Mouse (Mus musculus) heart, embryonic 11.5 days (tissue): ENCODE results near the gene Repin1. TPM values are rescaled to one million over a fixed set of nuclear protein-coding genes. Genes with fewer than 3 reads are reported as not detected.

Source experiments
- ATAC-seq: fragments of 200-750 bp; cut with Nextera tagmentation; replicated peaks from 2 replicates; pipeline ENCODE4 v1.8.0; 2017; ENCODE audit warnings: moderate library complexity; ENCODE audit not compliant: insufficient number of reproducible peaks, low FRiP score, low TSS enrichment
- H3K27ac ChIP-seq: fragments of 300-500 bp; sonication (generic); 2 replicates; pipeline ENCODE4 v1.5.1; 2014; ENCODE audit warnings: mild to moderate bottlenecking, low read depth, low read length
- H3K27me3 ChIP-seq: fragments of 300-500 bp; sonication (generic); 2 replicates; pipeline ENCODE4 v1.6.1; 2014; ENCODE audit warnings: mild to moderate bottlenecking, low read length, mixed read lengths; ENCODE audit not compliant: control insufficient read depth, insufficient read depth
- H3K36me3 ChIP-seq: fragments of 300-500 bp; sonication (generic); 2 replicates; pipeline ENCODE4 v1.6.1; 2014; ENCODE audit warnings: mild to moderate bottlenecking, low read length, moderate library complexity, mixed read lengths; ENCODE audit not compliant: control insufficient read depth, insufficient read depth
- H3K4me1 ChIP-seq: fragments of 300-500 bp; sonication (generic); 2 replicates; pipeline ENCODE4 v1.6.1; 2014; ENCODE audit warnings: low read length; ENCODE audit not compliant: control insufficient read depth, insufficient read depth
- H3K4me2 ChIP-seq: fragments of 300-500 bp; sonication (generic); 2 replicates; pipeline ENCODE4 v1.6.1; 2014; ENCODE audit warnings: mild to moderate bottlenecking, moderate library complexity
- H3K4me3 ChIP-seq: fragments of 300-500 bp; sonication (generic); 2 replicates; pipeline ENCODE4 v1.5.1; 2014; ENCODE audit warnings: low read depth, low read length
- H3K9ac ChIP-seq: fragments of 300-500 bp; sonication (generic); 2 replicates; pipeline ENCODE4 v1.6.1; 2014; ENCODE audit warnings: mild to moderate bottlenecking, low read depth, low read length, moderate library complexity
- H3K9me3 ChIP-seq: fragments of 300-500 bp; sonication (generic); replicated peaks from 2 replicates; pipeline ENCODE4 v1.6.1; 2016; ENCODE audit warnings: low read length; ENCODE audit not compliant: control insufficient read depth
- WGBS: fragments of 180-500 bp; shearing (Covaris S2); extraction: QIAGEN DNeasy Blood & Tissue Kit; methylation state at CpG from one replicate; pipeline ENCODE4 v1.1.7; 2014; ENCODE audit not compliant: insufficient replicate concordance; 5-methylcytosine and 5-hydroxymethylcytosine counted together
- polyA plus RNA-seq: library from polyadenylated mRNA; unstranded; fragments of >200 nt; fragmentation: Nextera tagmentation; extraction: Ambion mirVana; gene quantifications from 2 replicates; pipeline ENCODE4 v1.2.1, GENCODE M21; 2014

The Repin1 gene
- polyA plus RNA-seq = 22.0 and 26.5 TPM in 2 replicates

DNA sequence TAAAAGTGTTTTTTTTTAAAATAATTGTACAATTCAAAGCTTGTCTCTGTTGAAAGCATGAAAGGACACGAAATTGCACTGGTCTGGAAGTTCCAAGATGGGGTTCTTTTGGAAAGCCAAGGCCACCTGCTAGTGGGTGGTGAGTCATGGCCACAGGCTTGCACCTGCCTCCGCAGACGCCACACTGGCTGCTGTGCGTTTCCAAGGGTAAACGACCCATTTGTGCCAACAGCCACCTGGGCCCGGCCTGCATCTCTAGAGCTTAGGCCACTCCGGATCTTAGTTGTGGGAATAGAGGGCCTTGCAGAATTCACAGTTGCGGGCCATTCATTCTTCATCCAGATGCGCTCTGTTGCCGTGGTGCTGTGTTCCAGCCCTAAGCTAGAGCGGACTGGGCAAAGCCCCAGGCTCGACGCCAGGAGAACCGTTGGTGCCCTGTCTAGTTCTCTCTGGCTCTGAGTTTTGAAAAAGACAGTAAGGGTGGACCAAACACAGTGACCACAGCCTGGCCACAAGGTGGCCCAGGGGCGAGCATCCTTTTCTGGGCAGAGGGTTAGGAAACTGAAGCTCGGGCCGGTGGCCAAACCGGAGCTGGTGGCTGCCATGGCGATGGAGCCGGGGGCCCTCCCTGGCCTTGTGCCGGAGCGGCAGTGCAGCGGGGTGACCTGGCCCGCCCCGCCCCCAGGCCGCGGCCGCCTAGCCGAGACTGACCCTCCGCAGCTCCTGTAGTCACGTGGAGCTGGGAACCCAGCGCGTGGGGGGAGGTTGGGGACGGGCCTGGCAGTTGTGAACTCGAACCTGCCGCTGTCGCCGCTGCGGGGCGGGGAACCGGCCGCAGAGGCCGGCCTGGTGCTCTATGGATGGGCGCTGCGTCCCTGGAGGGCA is at the start of gene Repin1, which contains the start of gene Gm44965:
Repin1 (plus strand) TSS at position 726 of the 885 bp plus-strand sequence.
Gm44965 (plus strand) TSS at position 784 of the 885 bp plus-strand sequence.
- H3K9me3 ChIP-seq = peaks cover 23% of the 10 kb centered on the region
- peaks cover 28% of the 10 kb centered on the region for H3K36me3 ChIP-seq
- peak within 1 kb of the TSS; percentile 70 for H3K4me2 ChIP-seq
- peak within 1 kb of the TSS; percentile 89 for H3K4me3 ChIP-seq
- peak within 1 kb of the TSS; percentile 96 for H3K9ac ChIP-seq
- H3K27me3 ChIP-seq = no peaks in the 10 kb centered on the region
- ATAC-seq = peak; percentile 88
- H3K27ac ChIP-seq = peak within 1 kb of the TSS; percentile 92
- WGBS = 8% methylated on average over 45 of the region's 45 CpGs
- peaks cover 16% of the 10 kb centered on the region for H3K4me1 ChIP-seq

DNA sequence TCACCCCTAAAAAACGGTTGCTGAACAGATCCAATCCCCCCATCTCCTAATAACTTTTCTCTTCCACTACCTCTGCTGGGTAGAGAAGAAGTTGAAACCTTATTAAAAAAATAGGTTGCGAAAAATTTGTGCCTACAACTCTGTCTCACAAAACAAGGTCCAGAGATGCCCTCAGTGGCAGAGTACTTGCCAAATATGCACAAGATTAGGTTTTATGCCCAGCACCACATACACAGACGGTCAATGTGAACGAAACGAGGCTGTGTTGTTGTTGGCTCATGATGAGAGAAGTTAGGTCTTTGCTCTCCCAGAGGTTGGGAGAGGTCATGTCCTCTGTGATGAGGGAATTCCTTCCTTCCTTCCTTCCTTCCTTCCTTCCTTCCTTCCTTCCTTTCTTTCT is 48.4 kb upstream of the Repin1 start:
- 67% methylated on average over 5 of the region's 5 CpGs for WGBS
- Histone ChIP-seq H3K4me3 (no peak overlapping the region), H3K9me3 (no peaks in the 10 kb centered on the region), H3K9ac (no peak overlapping the region), H3K4me1 (no peaks in the 10 kb centered on the region), H3K27ac (no peak overlapping the region), H3K36me3 (no peaks in the 10 kb centered on the region), H3K27me3 (no peaks in the 10 kb centered on the region), H3K4me2 (no peak overlapping the region)
- ATAC-seq = no peak

DNA sequence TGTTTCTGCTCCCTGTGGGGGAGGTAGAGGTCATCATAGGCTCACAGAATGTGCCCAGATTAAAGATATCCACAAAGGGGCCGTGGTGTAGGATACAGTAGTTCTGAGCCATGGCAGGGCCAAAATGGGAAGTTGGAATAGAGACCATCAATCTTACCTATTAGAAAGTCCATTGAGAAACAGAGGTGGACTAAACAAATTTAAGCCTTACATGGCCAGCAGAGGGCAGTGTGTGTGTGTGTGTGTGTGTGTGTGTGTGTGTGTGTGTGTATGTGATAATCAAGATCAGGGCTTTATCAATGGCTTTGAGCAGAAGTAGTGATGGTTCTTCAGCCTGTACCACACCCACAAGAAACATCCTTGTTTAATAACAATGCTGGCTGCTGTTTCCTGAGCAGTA is 47.4 kb upstream of the Repin1 start:
- no peak overlapping the region for H3K4me2 ChIP-seq
- H3K9me3 ChIP-seq = no peaks in the 10 kb centered on the region
- H3K27ac ChIP-seq = no peak overlapping the region
- H3K4me3 ChIP-seq = no peak overlapping the region
- no peak overlapping the region for H3K9ac ChIP-seq
- 48% methylated on average over 1 of the region's 1 CpGs for WGBS
- ATAC-seq = no peak
- no peaks in the 10 kb centered on the region for H3K27me3 ChIP-seq
- H3K4me1 ChIP-seq = no peaks in the 10 kb centered on the region
- H3K36me3 ChIP-seq = no peaks in the 10 kb centered on the region

DNA sequence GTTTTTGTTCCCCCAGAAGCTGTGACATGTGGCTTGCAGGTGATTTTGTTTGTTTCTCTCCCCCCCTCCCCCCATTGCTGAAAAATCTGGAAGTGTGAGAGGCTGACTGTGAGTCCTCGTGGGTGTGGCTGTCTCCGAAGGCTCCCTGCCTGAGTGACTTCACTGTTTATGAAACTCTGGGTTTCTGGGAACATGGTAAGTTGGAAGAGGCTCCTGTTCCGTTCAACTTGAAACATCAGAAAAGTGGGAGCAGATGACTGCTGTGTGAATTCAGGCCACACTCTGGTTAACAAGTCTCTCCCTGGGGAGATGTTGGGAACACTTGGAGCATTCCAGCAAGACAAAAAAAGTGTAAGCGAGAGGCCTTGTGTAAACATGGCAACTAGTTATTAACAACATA is 46.8 kb upstream of the Repin1 start:
- Histone ChIP-seq H3K9ac (no peak overlapping the region), H3K4me1 (no peaks in the 10 kb centered on the region), H3K9me3 (no peaks in the 10 kb centered on the region), H3K4me3 (no peak overlapping the region), H3K27ac (no peak overlapping the region), H3K27me3 (no peaks in the 10 kb centered on the region), H3K4me2 (no peak overlapping the region), H3K36me3 (no peaks in the 10 kb centered on the region)
- no peak for ATAC-seq
- WGBS = 53% methylated on average over 4 of the region's 4 CpGs

DNA sequence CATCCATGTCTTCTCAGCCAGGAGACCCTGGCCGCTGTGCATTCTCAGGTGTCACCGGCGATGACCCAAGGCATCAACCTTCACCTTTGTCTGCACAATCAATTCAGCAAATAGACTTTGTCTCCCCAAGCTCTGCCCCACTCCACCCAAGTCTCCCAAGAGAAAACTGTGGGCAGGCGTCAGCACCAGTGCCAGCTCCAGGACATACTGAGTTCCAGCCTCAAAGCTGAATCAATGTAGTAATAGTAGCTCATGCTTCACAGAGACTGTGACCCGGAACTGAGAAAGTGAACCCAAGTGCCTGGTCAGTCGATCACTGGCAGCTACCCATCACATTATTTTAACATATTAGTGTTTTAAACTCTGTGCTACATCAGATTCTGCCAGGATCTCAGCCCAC is 45.4 kb upstream of the Repin1 start:
- Histone ChIP-seq H3K36me3 (no peaks in the 10 kb centered on the region), H3K9ac (no peak overlapping the region), H3K9me3 (no peaks in the 10 kb centered on the region), H3K4me1 (no peaks in the 10 kb centered on the region), H3K4me2 (no peak overlapping the region), H3K27ac (no peak overlapping the region), H3K4me3 (no peak overlapping the region), H3K27me3 (no peaks in the 10 kb centered on the region)
- no peak for ATAC-seq
- WGBS = 75% methylated on average over 6 of the region's 6 CpGs

DNA sequence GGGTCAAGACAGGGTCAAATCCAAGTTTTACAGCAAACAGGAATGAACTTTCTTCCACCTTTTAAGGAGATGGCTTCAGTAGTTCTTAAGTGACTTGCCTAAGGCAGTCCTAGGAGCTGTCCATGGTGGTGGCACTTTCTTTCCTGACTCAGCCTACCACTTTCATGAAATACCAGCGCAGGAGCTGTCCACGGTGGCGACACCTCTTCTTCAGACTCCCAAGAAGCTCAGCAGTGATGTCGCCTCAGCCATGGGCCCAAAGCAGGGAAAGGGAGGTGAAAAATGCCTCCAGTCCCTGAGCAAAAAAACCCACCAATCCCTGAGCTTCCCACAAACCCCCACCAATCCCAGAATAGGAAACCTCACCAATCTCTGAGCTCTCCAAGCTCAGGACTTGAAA is 40.8 kb upstream of the Repin1 start:
- Histone ChIP-seq H3K4me1 (peaks cover 11% of the 10 kb centered on the region; the same call in 1 of the 2 replicates), H3K27ac (no peak overlapping the region), H3K4me2 (no peak overlapping the region), H3K9ac (no peak overlapping the region), H3K9me3 (no peaks in the 10 kb centered on the region), H3K27me3 (no peaks in the 10 kb centered on the region), H3K36me3 (no peaks in the 10 kb centered on the region; the same call in 1 of the 2 replicates), H3K4me3 (no peak overlapping the region)
- no peak for ATAC-seq
- 45% methylated on average over 4 of the region's 4 CpGs for WGBS

DNA sequence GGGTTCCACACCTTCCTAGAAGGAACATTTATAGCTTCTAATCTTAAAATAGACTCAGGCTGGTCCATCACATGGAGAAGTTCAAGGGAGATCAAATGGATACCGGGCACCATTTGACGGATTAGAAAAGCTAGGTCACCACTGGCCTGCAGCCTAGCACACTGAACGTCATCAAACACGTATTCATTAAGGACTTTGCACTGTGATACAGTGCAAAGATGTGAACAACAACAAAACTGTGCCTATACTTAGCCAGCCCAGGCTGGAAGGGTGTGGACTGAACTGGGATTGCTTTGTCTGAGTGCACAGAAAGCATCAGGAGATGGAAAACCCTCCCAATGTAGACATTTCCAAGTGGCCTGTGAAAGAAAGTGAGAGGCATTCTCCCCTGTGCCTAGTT is 39.9 kb upstream of the Repin1 start:
- no peaks in the 10 kb centered on the region for H3K9me3 ChIP-seq
- H3K4me3 ChIP-seq = peak overlapping the region; percentile 63
- peak overlapping the region; percentile 83 for H3K9ac ChIP-seq
- H3K27me3 ChIP-seq = no peaks in the 10 kb centered on the region
- peak overlapping the region; percentile 88 for H3K27ac ChIP-seq
- H3K4me1 ChIP-seq = peaks cover 11% of the 10 kb centered on the region; the same call in 1 of the 2 replicates
- peak overlapping the region; percentile 68 for H3K4me2 ChIP-seq
- peak; percentile 32; the same call in 1 of the 2 replicates for ATAC-seq
- WGBS = 77% methylated on average over 4 of the region's 4 CpGs
- H3K36me3 ChIP-seq = no peaks in the 10 kb centered on the region; the same call in 1 of the 2 replicates

DNA sequence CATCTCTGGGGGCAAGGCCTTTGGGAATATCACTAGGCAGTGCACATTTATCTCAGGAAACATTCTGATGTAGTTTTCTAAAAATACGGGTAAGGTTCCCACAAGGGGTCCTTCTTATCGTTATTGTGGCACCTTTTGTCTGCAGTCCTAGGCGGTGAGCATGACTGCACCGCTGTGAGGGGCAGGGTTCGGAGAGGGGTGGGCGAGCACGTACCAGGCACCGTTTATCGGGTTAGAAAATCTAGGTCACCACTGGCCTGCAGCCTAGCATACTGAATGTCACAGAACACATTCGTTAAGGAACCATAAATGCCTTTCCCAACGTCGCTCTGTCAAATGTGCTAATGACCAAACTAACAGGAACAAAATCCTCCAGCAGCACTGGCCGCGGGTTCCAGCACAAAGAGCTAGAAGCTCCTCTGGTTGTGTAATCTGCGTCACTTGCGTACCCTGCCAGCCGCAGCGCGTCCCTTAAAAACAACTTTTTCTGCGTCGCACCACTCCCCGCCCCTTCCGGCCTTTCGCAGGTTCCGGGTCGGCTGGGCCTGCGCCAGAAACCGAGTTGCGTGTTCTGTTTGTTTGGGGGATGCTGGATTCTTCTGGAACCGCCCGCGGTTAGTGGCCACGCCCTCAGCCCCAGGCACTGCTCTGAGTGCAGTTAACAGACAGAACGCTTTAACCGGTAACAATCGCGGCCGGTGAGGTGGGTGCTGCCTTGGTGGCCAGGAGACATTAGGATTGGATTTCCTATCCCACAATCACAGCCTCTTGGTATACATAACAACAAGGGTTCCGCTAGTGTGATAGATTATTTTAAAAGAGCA is 39.2 kb upstream of the Repin1 start, which contains the start of gene Lrrc61:
Lrrc61 (plus strand) TSS at position 517 of the 824 bp plus-strand sequence.
- peak; percentile 80 for ATAC-seq
- under 1% methylated on average over 39 of the region's 39 CpGs for WGBS
- peak within 1 kb of the TSS; percentile 63 for H3K4me3 ChIP-seq
- H3K4me1 ChIP-seq = peaks cover 11% of the 10 kb centered on the region; the same call in 1 of the 2 replicates
- peak within 1 kb of the TSS; percentile 83 for H3K9ac ChIP-seq
- H3K9me3 ChIP-seq = no peaks in the 10 kb centered on the region
- H3K27me3 ChIP-seq = no peaks in the 10 kb centered on the region
- H3K4me2 ChIP-seq = peak within 1 kb of the TSS; percentile 68
- H3K36me3 ChIP-seq = no peaks in the 10 kb centered on the region; the same call in 1 of the 2 replicates
- peak within 1 kb of the TSS; percentile 88 for H3K27ac ChIP-seq
